Mouse (Mus musculus): ENCODE data around the gene Pld4.

Pld4 gene

DNA sequence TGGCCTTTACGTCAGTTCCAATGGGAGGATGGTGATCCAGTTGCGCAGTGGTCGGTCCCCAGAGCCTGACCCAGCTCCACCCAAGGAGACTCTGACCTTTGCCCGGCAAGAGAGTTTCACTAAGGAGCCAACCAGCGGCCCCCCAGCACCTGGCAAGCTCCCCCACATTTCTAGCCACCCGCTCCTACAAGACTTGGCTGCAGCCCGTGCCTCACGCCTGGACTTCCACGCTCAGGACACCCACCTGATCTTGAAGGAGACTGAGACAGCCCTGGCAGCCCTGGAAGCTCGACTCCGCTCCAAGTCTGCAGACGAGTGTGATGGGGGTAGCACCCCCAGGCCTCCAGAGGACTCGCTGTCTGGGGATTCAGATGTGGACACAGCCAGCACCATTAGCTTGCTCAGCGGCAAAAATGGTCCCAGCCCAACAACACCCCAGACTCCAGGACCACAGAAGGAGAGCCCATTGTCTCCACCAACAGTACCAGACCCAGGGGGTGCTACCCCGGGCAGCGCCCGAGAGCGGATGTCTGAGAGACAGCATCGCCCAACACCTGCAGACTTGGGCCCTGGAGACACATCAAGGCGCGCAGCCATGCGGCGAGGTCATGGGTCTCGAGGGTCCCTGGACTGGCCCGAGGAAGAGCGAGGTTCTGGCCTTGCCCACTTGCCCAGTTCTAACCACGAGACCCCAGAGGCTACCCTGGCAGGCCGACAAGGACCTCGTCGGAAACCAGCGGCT lies 22.0 kb upstream of the Pld4 start:
- DNase-seq, result peak in 1 of 2 experiments; percentile 32

GRCm38 (mm10) chr12:112739023-112739568 lies 21.4 kb upstream of the Pld4 start:
- peak; percentile 46 to 52 for DNase-seq

- DNase-seq, result peak in 1 of 2 experiments; percentile 11
Measured at GRCm38 (mm10) chr12:112742768-112743167, 17.7 kb upstream of the Pld4 start.

- peak; percentile 79 to 80 for DNase-seq
Measured at GRCm38 (mm10) chr12:112743168-112743975, 17.1 kb upstream of the Pld4 start.

- peak; percentile 15 to 33 for DNase-seq
Measured at GRCm38 (mm10) chr12:112744211-112744610, 16.2 kb upstream of the Pld4 start.

GRCm38 (mm10) chr12:112744891-112745580 lies 15.4 kb upstream of the Pld4 start:
- peak; percentile 16 to 50 for DNase-seq

- peak in 1 of 2 experiments; percentile 28 for DNase-seq
Measured at GRCm38 (mm10) chr12:112745716-112746115, 14.7 kb upstream of the Pld4 start.

DNA sequence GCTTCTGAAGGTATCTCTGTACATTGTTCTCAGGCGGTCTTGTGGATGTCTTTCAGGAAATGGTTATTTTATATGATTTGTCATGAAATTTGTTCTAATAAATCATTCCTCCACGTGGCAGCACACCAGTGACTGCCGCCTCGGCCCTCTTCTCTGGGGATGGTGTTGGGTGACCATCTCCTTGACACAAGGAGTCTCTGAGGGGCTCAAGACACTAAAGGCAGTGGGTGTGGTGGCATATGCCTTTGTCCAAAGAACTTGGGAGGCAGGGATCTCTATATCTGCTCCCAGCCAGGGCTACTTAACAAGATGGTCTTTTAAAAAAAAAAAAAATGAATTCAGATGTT lies 14.0 kb upstream of the Pld4 start:
- no peak for DNase-seq

- DNase-seq, result peak in 1 of 2 experiments; percentile 51
Measured at GRCm38 (mm10) chr12:112746808-112747605, 13.4 kb upstream of the Pld4 start.

DNA sequence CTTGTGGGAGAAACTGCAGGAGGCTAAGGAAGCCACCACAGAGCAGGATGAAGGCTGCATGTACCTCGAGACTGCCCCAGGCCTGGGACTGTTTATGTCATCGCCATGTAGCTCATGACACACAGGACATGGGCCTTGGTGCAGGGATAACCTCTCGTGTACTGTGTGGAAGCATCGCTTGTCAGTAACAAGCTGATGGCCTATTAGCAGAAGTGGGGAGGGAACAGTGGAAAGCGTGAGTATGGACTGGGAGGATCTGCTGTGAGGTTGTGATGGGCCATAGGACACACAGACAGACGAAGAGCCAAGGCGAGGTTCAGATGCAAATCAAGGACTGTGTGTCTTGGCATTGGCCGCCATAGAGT lies 12.9 kb upstream of the Pld4 start:
- no peak for DNase-seq

- no peak for DNase-seq
Measured at GRCm38 (mm10) chr12:112750976-112751375, 9.5 kb upstream of the Pld4 start.

DNA sequence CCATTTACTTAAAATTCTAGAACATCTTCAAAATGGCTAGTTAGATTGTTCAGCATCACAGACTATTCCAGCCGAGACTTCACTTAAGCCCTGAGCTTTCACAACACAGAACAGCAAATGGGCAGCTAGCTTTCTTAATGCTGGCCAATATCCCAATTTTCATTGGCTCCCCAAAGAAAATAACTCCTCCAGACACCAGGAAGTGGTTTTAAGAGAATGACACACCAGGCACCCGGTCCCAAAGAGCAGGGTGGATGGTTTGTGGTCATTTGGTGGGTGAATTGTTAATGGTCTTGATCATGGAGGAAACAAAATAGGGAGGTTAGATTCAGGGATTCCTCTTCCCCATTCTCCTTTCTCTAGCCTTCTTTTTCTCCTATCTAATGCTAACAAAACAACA lies 8.1 kb upstream of the Pld4 start:
- DNase-seq, result no peak

- DNase-seq, result no peak
Measured at GRCm38 (mm10) chr12:112755900-112756299, 4.6 kb upstream of the Pld4 start.

DNA sequence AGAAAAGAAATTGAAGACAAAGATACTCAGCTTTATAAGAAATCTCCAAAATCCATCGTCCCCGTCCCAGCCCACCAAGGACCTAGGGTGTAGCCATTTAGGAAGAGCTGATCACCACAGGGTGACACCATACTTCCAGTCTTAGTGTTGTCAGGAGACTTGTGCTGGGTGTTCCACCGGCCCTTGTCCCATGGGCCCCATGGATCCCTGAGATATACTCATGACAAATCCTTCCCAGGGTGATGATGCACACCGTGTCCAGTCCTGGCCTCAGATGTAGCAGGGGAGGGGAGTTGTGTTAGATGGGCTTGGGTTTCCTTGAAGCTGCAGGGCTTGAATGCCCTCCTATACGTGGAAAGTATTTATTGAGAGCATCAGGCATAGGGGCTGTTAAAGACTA lies 2.6 kb upstream of the Pld4 start:
- no peak for DNase-seq

DNA sequence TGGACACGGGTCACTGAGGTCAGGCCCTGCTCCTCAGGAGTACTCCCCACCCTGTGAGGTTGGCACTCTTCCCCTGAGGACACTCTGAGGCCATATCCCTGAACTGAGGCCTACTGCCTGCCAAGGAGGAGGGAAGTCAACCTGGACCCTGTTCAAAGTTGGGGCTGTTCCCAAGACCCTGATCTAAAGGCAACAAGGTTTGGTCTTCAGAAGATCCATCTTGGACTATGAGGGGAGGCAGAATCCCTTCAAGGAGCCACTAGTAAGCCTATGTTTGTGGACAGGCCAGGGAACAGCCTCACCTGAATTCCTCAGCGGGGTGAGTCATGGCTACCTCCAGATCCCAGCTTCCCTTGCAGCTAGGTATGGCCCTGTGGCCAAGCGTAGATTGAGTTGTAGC lies 984 bp upstream of the Pld4 start:
- DNase-seq, result no peak

DNA sequence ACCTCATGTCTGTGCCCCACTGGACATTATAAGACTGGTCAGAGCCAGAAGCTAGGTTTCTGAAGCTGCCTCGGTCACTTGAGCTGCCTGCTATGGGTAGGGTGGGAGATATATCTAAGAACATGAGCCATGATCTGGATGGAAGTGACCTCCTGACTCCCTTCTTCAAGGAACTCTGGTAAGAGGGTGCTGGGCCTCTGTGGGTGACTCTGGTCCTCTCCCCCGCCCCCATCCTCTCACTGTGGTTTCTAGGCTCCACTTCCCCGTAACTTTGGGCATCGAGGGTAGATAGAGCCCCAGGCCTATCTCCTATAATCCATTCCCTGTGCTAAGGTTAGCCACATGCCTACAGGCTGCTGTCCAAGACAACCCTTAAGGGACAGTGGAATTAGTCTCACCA lies 956 bp downstream of the Pld4 start:
- DNase-seq, result no peak

DNA sequence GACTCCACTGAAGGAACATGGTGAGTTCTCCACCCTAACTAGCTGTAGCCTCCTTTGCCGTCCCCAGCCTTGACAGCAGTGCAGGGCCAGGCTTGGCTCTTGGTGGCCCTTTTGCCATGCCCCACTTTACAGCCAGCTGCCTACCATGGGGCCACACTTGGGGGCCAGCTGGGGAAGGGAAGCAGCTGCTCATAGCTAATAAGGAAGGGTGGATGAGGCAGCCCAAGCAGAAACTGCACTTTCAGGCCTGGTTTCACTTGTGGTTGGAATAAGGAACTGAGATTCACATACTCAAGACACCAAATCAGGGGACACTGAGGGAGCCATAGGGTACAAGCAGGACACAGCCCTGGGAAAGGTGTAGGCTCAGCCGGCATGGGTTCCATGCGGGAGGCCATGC lies 1.6 kb downstream of the Pld4 start:
- no peak for DNase-seq

DNA sequence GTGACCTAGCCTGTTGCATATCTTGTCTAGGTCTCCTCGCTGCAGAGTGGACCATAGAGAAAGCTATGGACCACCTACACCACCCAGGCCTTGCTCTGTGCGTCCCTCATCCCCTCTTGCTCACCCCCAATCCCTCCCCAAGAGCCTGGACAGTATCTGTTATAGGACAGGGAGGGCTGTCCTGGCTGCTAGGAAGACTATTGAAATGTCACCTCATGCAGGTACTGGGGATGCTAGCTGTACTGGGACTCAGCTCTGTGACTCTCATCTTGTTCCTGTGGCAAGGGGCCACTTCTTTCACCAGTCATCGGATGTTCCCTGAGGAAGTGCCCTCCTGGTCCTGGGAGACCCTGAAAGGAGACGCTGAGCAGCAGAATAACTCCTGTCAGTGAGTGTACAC lies 2.7 kb downstream of the Pld4 start:
- no peak for DNase-seq

- no peak for DNase-seq
Measured at GRCm38 (mm10) chr12:112764141-112764540, 3.7 kb downstream of the Pld4 start.

DNA sequence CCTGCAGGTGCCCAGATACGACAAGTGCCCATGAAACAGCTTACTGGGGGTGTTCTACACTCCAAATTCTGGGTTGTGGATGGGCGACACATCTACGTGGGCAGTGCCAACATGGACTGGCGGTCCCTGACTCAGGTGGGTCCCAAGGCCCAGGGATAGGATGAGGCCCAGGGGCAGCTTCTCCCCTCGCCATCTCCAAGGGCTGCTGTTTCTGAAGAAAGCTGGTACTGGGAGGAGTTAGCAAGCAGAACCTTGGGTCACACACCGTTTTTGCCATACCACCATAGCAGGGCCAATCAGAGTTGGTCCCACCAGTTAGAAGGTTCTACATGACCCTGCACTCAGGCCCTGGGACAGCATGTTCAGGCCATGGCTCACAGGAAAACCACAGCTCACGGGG lies 4.5 kb downstream of the Pld4 start:
- no peak for DNase-seq

GRCm38 (mm10) chr12:112766586-112766985 lies 6.1 kb downstream of the Pld4 start:
- no peak for DNase-seq

DNA sequence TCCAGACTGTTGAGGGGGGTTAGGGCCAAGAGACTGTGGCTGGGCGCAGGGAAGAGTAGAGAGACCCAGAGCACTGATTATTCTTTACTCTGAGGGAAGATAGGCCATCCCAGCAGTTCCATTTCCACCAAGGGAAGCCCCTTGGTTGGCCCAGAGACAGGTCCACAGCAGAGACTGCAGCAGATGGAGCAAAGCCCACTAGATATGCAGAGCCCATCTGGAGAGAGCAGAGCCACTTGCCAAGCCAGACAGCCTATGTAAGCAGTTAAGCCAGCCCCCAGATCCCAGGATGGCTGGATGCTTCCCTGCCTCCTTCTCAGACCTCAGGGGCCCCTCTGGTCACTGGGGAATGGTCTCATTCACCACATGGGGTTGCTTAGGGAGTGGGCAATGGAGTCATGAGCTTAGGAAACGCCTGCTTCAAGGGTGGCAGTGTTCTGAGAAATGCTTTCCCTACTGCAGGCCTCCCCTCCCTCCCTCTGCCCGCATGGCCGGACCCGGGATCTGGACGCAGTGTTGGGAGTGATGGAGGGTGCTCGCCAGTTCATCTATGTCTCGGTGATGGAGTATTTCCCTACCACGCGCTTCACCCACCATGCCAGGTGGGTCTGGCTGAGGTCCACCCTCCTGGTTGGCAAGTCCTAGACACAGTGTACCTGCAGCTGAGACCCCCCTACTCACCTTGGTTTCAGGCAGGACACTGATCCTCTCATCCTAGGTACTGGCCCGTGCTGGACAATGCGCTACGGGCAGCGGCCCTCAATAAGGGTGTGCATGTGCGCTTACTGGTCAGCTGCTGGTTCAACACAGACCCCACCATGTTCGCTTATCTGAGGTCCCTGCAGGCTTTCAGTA lies 6.8 kb downstream of the Pld4 start:
- no peak for DNase-seq

All from cerebellum, adult 18-20 months (tissue).